Comparison of ENCODE assay signal across 8 mouse cellular contexts in genomic region chr11:48816281-48816781, GRCm38 (mm10). TPM values are rescaled to one million over a fixed set of nuclear protein-coding genes. Genes with fewer than 3 reads are reported as not detected.
DNase-seq lines count a peak whose midpoint lies in the region; ATAC-seq and TF ChIP-seq lines count a peak whose summit lies in the region.

No protein-coding gene starts in this region.

- no peaks in the 10 kb centered on the region for H3K9me3 ChIP-seq in heart, embryonic 16.5 days (replicated peaks; ENCODE audit: control insufficient read depth, low read length)
- H3K9me3 ChIP-seq in lung, embryonic 16.5 days (ENCODE audit: control insufficient read depth, low read length): no peaks in the 10 kb centered on the region

- peak overlapping the region; percentile 77 for H3K4me3 ChIP-seq in thymus, adult 2 months (ENCODE audit: control insufficient read depth, insufficient read depth, low read length)
- H3K4me3 ChIP-seq in heart, embryonic 16.5 days (ENCODE audit: low read length): peak overlapping the region; percentile 85
- peak overlapping the region; percentile 86 for H3K4me3 ChIP-seq in lung, embryonic 16.5 days (ENCODE audit: low read length)

- whole genome bisulfite sequencing in thymus, adult 2 months: 1% methylated on average over 23 of the region's 23 CpGs
- 3% methylated on average over 19 of the region's 23 CpGs for WGBS in heart, embryonic 16.5 days
- 3% methylated on average over 17 of the region's 23 CpGs for WGBS in lung, embryonic 16.5 days

- DNase-seq in thymus, adult 2 months: no peak
- no peak for DNase-seq in thymus, postnatal 36 days
- peak; percentile 80 for DNase-seq in embryo, embryonic 10.5 days (ENCODE audit: low spot score)
- peak; percentile 51 for DNase-seq in kidney, postnatal 14 days
- DNase-seq in retina, embryonic 14.5 days (ENCODE audit: low spot score): peak; percentile 78
- no peak for DNase-seq in c-Kit-positive CD71-positive TER-119-positive erythroid progenitor cells, embryonic 14.5 days (ENCODE audit: low spot score)

- TF ChIP-seq POLR2A in thymus, adult 2 months (IDR thresholded peaks at IDR 0.05; ENCODE audit: control insufficient read depth, extremely low read depth, insufficient read depth, low read length, poor library complexity): no peak

- H3K9ac ChIP-seq in heart, embryonic 16.5 days (ENCODE audit: low read length): peak overlapping the region; percentile 84
- H3K9ac ChIP-seq in lung, embryonic 16.5 days (ENCODE audit: low read length): peak overlapping the region; percentile 86

- peaks cover 10% of the 10 kb centered on the region for H3K4me1 ChIP-seq in thymus, adult 2 months (replicated peaks; ENCODE audit: control insufficient read depth, insufficient read depth, low read length)
- peaks cover 17% of the 10 kb centered on the region for H3K4me1 ChIP-seq in heart, embryonic 16.5 days (ENCODE audit: control insufficient read depth, insufficient read depth, low read length)
- peaks cover 20% of the 10 kb centered on the region for H3K4me1 ChIP-seq in lung, embryonic 16.5 days (replicated peaks; ENCODE audit: control insufficient read depth, insufficient read depth, low read length)

- TF ChIP-seq CTCF in thymus, adult 2 months (IDR thresholded peaks at IDR 0.05; ENCODE audit: borderline replicate concordance, control insufficient read depth, extremely low read depth, insufficient read depth, low read length, poor library complexity): no peak

- peak; percentile 10 for ATAC-seq in heart, embryonic 16.5 days (replicated peaks; ENCODE audit: extremely low read depth, insufficient read depth, low FRiP score)
- ATAC-seq in lung, embryonic 16.5 days (ENCODE audit: low read depth): peak; percentile 30

- H3K36me3 ChIP-seq in thymus, adult 2 months (ENCODE audit: control insufficient read depth, insufficient read depth, low read length): peaks cover 10% of the 10 kb centered on the region
- peaks cover 21% of the 10 kb centered on the region for H3K36me3 ChIP-seq in heart, embryonic 16.5 days (ENCODE audit: control insufficient read depth, insufficient read depth)
- H3K36me3 ChIP-seq in lung, embryonic 16.5 days (ENCODE audit: control insufficient read depth, insufficient read depth, low read length): peaks cover 17% of the 10 kb centered on the region

- H3K4me2 ChIP-seq in heart, embryonic 16.5 days (ENCODE audit: low read depth, low read length): peak overlapping the region; percentile 97
- H3K4me2 ChIP-seq in lung, embryonic 16.5 days (ENCODE audit: low read depth, low read length): peak overlapping the region; percentile 86

- no peak overlapping the region for H3K27ac ChIP-seq in thymus, adult 2 months (ENCODE audit: control insufficient read depth, insufficient read depth, low read length)
- peak overlapping the region; percentile 83 for H3K27ac ChIP-seq in heart, embryonic 16.5 days (ENCODE audit: low read length)
- peak overlapping the region; percentile 97 for H3K27ac ChIP-seq in lung, embryonic 16.5 days (ENCODE audit: low read length)

- no peaks in the 10 kb centered on the region for H3K27me3 ChIP-seq in thymus, adult 2 months (ENCODE audit: control insufficient read depth, insufficient read depth, low read length)
- no peaks in the 10 kb centered on the region for H3K27me3 ChIP-seq in heart, embryonic 16.5 days (ENCODE audit: control insufficient read depth, insufficient read depth, low read length)
- H3K27me3 ChIP-seq in lung, embryonic 16.5 days (ENCODE audit: control insufficient read depth, insufficient read depth, low read depth, low read length): no peaks in the 10 kb centered on the region

RNA-seq across cellular contexts. Expression of gene Trim41, which starts 0.8 kb away (rescaled TPM):
- polyA plus RNA-seq in thymus, adult 2 months (2012; rRNA removed): 41.7 and 41.9 TPM in 2 replicates
- polyA plus RNA-seq in heart, embryonic 16.5 days (2015; fragmentation: Nextera tagmentation; extraction: Ambion mirVana): 4.2 and 4.3 TPM in 2 replicates
- polyA plus RNA-seq in lung, embryonic 16.5 days (2015; fragmentation: Nextera tagmentation; extraction: Ambion mirVana): 6.4 and 6.6 TPM in 2 replicates

RNA-seq across cellular contexts. Expression of gene Trim7, which starts 9.6 kb away (rescaled TPM):
- 11.6 and 13.0 TPM in 2 replicates for polyA plus RNA-seq in thymus, adult 2 months (2012; rRNA removed)
- polyA plus RNA-seq in heart, embryonic 16.5 days (2015; fragmentation: Nextera tagmentation; extraction: Ambion mirVana): 0.89 and 0.98 TPM in 2 replicates
- polyA plus RNA-seq in lung, embryonic 16.5 days (2015; fragmentation: Nextera tagmentation; extraction: Ambion mirVana): 0.51 and 1.2 TPM in 2 replicates

RNA-seq across cellular contexts. Expression of gene Gm12184, which starts 10.1 kb away (rescaled TPM):
- 8.1 and 20.2 TPM in 2 replicates for polyA plus RNA-seq in thymus, adult 2 months (2012; rRNA removed)
- polyA plus RNA-seq in heart, embryonic 16.5 days (2015; fragmentation: Nextera tagmentation; extraction: Ambion mirVana): 0.55 and 0.66 TPM in 2 replicates
- 1.7 and 2.6 TPM in 2 replicates for polyA plus RNA-seq in lung, embryonic 16.5 days (2015; fragmentation: Nextera tagmentation; extraction: Ambion mirVana)

RNA-seq across cellular contexts. Expression of gene Rack1, which starts 16.2 kb away (rescaled TPM):
- polyA plus RNA-seq in thymus, adult 2 months (2012; rRNA removed): 3,906 and 3,990 TPM in 2 replicates
- 382 and 390 TPM in 2 replicates for polyA plus RNA-seq in heart, embryonic 16.5 days (2015; fragmentation: Nextera tagmentation; extraction: Ambion mirVana)
- 657 and 669 TPM in 2 replicates for polyA plus RNA-seq in lung, embryonic 16.5 days (2015; fragmentation: Nextera tagmentation; extraction: Ambion mirVana)

RNA-seq across cellular contexts. Expression of gene Irgm1, which starts 55.2 kb away (rescaled TPM):
- 17.7 and 20.0 TPM in 2 replicates for polyA plus RNA-seq in thymus, adult 2 months (2012; rRNA removed)
- 11.6 and 14.5 TPM in 2 replicates for polyA plus RNA-seq in heart, embryonic 16.5 days (2015; fragmentation: Nextera tagmentation; extraction: Ambion mirVana)
- 10.6 and 14.9 TPM in 2 replicates for polyA plus RNA-seq in lung, embryonic 16.5 days (2015; fragmentation: Nextera tagmentation; extraction: Ambion mirVana)

Comparison
In these comparisons a context has a peak if more than half of its experiments do, and no peak if none do; other contexts are left out.
1. DNase-seq: peak in embryo, embryonic 10.5 days (single experiment), kidney, postnatal 14 days (single experiment) and retina, embryonic 14.5 days (single experiment); none in thymus, adult 2 months (single experiment), thymus, postnatal 36 days (0 of 2) and c-Kit-positive CD71-positive TER-119-positive erythroid progenitor cells, embryonic 14.5 days (single experiment).
2. Peak in every context shown above with its lines, with median percentiles within 50 percentile points of each other: H3K4me3 ChIP-seq.